8 mouse cellular contexts compared by ENCODE assay signal in genomic region chr1:194885687-194886077, GRCm38 (mm10). TPM values are rescaled to one million over a fixed set of nuclear protein-coding genes. Genes with fewer than 3 reads are reported as not detected.
A peak's percentile ranks its signal among the peaks of the same experiment; 100 is the strongest.
DNase-seq lines count a peak whose midpoint lies in the region; ATAC-seq and TF ChIP-seq lines count a peak whose summit lies in the region.

No protein-coding gene starts in this region.

- peak overlapping the region; percentile 27; the same call in 1 of the 2 replicates for H3K27ac ChIP-seq in olfactory bulb, adult 2 months (ENCODE audit: insufficient read depth, low read depth, low read length)

- ATAC-seq in CD4-positive, CD25-positive, alpha-beta regulatory T cell, adult 4 months: no peak

- no peak for TF ChIP-seq CTCF in olfactory bulb, adult 2 months (IDR thresholded peaks at IDR 0.05; ENCODE audit: insufficient read depth, low read depth, low read length)

- H3K4me3 ChIP-seq in olfactory bulb, adult 2 months (ENCODE audit: insufficient read depth, low read depth, low read length): no peak overlapping the region

- peaks cover 7% of the 10 kb centered on the region for H3K4me1 ChIP-seq in olfactory bulb, adult 2 months (ENCODE audit: control insufficient read depth, insufficient read depth, low read length)

- no peak for TF ChIP-seq POLR2A in olfactory bulb, adult 2 months (IDR thresholded peaks at IDR 0.05; ENCODE audit: insufficient read depth, low read depth, low read length)

- DNase-seq in NIH3T3 (ENCODE audit: low read depth): peak; percentile 90
- DNase-seq in brain, adult 2 months (ENCODE audit: low read depth, low spot score): peak; percentile 97
- peak; percentile 85 for DNase-seq in gastrocnemius, adult 18-20 months (ENCODE audit: low spot score)
- peak; percentile 88 for DNase-seq in layer of hippocampus, adult 9-11 months
- DNase-seq in urinary bladder, postnatal 4 days (ENCODE audit: low spot score in 2 of 2): peak; percentile 82
- DNase-seq in embryo, embryonic 9.5 days (ENCODE audit: extremely low spot score): no peak

- 30% methylated on average over 5 of the region's 5 CpGs for WGBS in olfactory bulb, adult 2 months

RNA-seq across cellular contexts. Expression of gene Cd34, which starts 52.9 kb away (rescaled TPM):
- 10 to 100 TPM; 26.6 to 37.0 TPM for total RNA-seq in gastrocnemius, adult 18-20 months (2021)
- not detected in 2 replicates for polyA plus RNA-seq in olfactory bulb, adult 2 months (2012; ENCODE audit: insufficient read depth, insufficient read length, low replicate concordance, missing spikeins)
- polyA plus RNA-seq in CD4-positive, CD25-positive, alpha-beta regulatory T cell, adult 4 months (2017; shearing (Covaris generic)): under 1 TPM in 1 of 2 experiments, not detected in 1; 0.48 TPM
